Comparison of ENCODE assay signal across 23 mouse cellular contexts in the genomic region with DNA sequence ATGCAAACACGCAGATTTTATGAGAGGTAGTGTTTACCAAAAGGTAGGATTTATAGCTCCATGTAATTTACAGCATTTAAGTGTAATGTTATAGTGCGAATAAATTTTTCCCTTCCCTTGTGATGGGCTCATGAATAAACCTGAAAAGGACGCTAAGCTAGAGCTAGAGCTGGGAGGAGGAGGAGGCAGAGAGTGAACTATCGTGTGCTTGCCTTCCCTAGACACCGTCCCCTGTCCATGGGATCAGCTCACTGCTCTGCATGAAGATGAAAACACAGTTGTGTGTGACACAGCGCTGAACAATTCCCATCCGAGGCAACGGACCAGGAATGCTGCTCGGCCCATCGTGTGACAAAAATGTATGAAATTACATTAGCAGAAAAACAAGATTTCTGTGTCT.
DNase-seq lines count a peak whose midpoint lies in the region; ATAC-seq lines count a peak whose summit lies in the region.
"Had no signal": no experiment of that assay in that cellular context is flagged by ENCODE, and none has a peak within 500 bp of the region (broad histone marks: within the 10 kb centered on the region; RNA-seq: fewer than 3 reads in every experiment).

No protein-coding gene starts in this region.

- WGBS in forebrain, embryonic 13.5 days = 44% methylated on average over 10 of the region's 10 CpGs
- WGBS in forebrain, embryonic 12.5 days = 65% methylated on average over 10 of the region's 10 CpGs
- 35% methylated on average over 10 of the region's 10 CpGs for WGBS in forebrain, embryonic 16.5 days
- 42% methylated on average over 10 of the region's 10 CpGs for WGBS in forebrain, embryonic 15.5 days
- WGBS in limb, embryonic 13.5 days = 67% methylated on average over 10 of the region's 10 CpGs
- WGBS in limb, embryonic 10.5 days = 87% methylated on average over 10 of the region's 10 CpGs
- WGBS in midbrain, embryonic 14.5 days = 49% methylated on average over 10 of the region's 10 CpGs
- 85% methylated on average over 10 of the region's 10 CpGs for WGBS in midbrain, embryonic 10.5 days

- H3K9ac ChIP-seq in forebrain, embryonic 13.5 days = no peak overlapping the region; the same call in 1 of the 2 replicates
- no peak overlapping the region for H3K9ac ChIP-seq in forebrain, embryonic 12.5 days
- H3K9ac ChIP-seq in forebrain, embryonic 16.5 days (replicated peaks; ENCODE audit: low read depth, low read length) = no peak overlapping the region
- no peak overlapping the region for H3K9ac ChIP-seq in forebrain, embryonic 15.5 days (replicated peaks)
- no peak overlapping the region for H3K9ac ChIP-seq in limb, embryonic 13.5 days
- H3K9ac ChIP-seq in midbrain, embryonic 14.5 days (replicated peaks; ENCODE audit: low read length) = no peak overlapping the region
- H3K9ac ChIP-seq: embryonic facial prominence, embryonic 12.5 days had no signal

- H3K4me2 ChIP-seq in forebrain, embryonic 13.5 days = peak overlapping the region; percentile 27; the same call in 1 of the 2 replicates
- H3K4me2 ChIP-seq in forebrain, embryonic 12.5 days = no peak overlapping the region
- no peak overlapping the region for H3K4me2 ChIP-seq in forebrain, embryonic 16.5 days (ENCODE audit: low read length)
- no peak overlapping the region for H3K4me2 ChIP-seq in forebrain, embryonic 15.5 days (replicated peaks)
- H3K4me2 ChIP-seq in limb, embryonic 13.5 days (replicated peaks) = 0 out of 2 replicates have a peak overlapping the region, but pooled peaks have one; percentile 11
- peak overlapping the region; percentile 0; the same call in 1 of the 2 replicates for H3K4me2 ChIP-seq in midbrain, embryonic 14.5 days (ENCODE audit: low read length)
- H3K4me2 ChIP-seq: embryonic facial prominence, embryonic 12.5 days had no signal

- H3K27ac ChIP-seq in forebrain, embryonic 13.5 days = no peak overlapping the region
- H3K27ac ChIP-seq in forebrain, embryonic 12.5 days = no peak overlapping the region
- no peak overlapping the region for H3K27ac ChIP-seq in forebrain, embryonic 16.5 days (ENCODE audit: low read length)
- no peak overlapping the region for H3K27ac ChIP-seq in forebrain, embryonic 15.5 days (replicated peaks)
- no peak overlapping the region for H3K27ac ChIP-seq in limb, embryonic 13.5 days
- no peak overlapping the region for H3K27ac ChIP-seq in limb, embryonic 10.5 days
- no peak overlapping the region for H3K27ac ChIP-seq in midbrain, embryonic 14.5 days (replicated peaks; ENCODE audit: low read depth, low read length)
- H3K27ac ChIP-seq in midbrain, embryonic 10.5 days (replicated peaks) = no peak overlapping the region
- H3K27ac ChIP-seq: embryonic facial prominence, embryonic 10.5 days; embryonic facial prominence, embryonic 12.5 days had no signal

- DNase-seq in limb, embryonic 10.5 days (ENCODE audit: low spot score) = no peak
- no peak for DNase-seq in midbrain, embryonic 14.5 days
- DNase-seq in midbrain, embryonic 10.5 days (ENCODE audit: low spot score) = no peak
- DNase-seq: adrenal gland, adult 2 months; adrenal gland, postnatal 10 days; adrenal gland, postnatal 25 days; B cell, adult 2 months; cerebellum, adult 11-12 months; cerebellum, adult 2 months; cerebellum, adult 9-10 months; cerebellum, postnatal 10 days; cerebellum, postnatal 25 days had no signal

- H3K4me3 ChIP-seq in forebrain, embryonic 13.5 days = no peak overlapping the region
- no peak overlapping the region for H3K4me3 ChIP-seq in forebrain, embryonic 12.5 days (replicated peaks)
- H3K4me3 ChIP-seq in forebrain, embryonic 16.5 days (replicated peaks; ENCODE audit: low read length) = no peak overlapping the region
- H3K4me3 ChIP-seq in forebrain, embryonic 15.5 days = no peak overlapping the region
- no peak overlapping the region for H3K4me3 ChIP-seq in limb, embryonic 13.5 days
- no peak overlapping the region for H3K4me3 ChIP-seq in limb, embryonic 10.5 days
- H3K4me3 ChIP-seq in midbrain, embryonic 14.5 days (replicated peaks; ENCODE audit: low read depth, low read length) = no peak overlapping the region
- no peak overlapping the region for H3K4me3 ChIP-seq in midbrain, embryonic 10.5 days
- H3K4me3 ChIP-seq: embryonic facial prominence, embryonic 10.5 days; embryonic facial prominence, embryonic 12.5 days had no signal

- no peaks in the 10 kb centered on the region for H3K27me3 ChIP-seq in forebrain, embryonic 13.5 days
- peaks cover 6% of the 10 kb centered on the region; the same call in 1 of the 2 replicates for H3K27me3 ChIP-seq in forebrain, embryonic 12.5 days
- H3K27me3 ChIP-seq in forebrain, embryonic 16.5 days (replicated peaks; ENCODE audit: control insufficient read depth, insufficient read depth, low read length) = 0 out of 2 replicates have a peak, but pooled peaks cover 5% of the 10 kb centered on the region
- no peaks in the 10 kb centered on the region; the same call in 1 of the 2 replicates for H3K27me3 ChIP-seq in forebrain, embryonic 15.5 days
- H3K27me3 ChIP-seq in limb, embryonic 13.5 days = no peaks in the 10 kb centered on the region
- H3K27me3 ChIP-seq in limb, embryonic 10.5 days (ENCODE audit: low read depth, poor library complexity, severe bottlenecking) = no peaks in the 10 kb centered on the region
- no peaks in the 10 kb centered on the region for H3K27me3 ChIP-seq in midbrain, embryonic 14.5 days (ENCODE audit: control insufficient read depth, insufficient read depth, low read length)
- no peaks in the 10 kb centered on the region; the same call in 1 of the 2 replicates for H3K27me3 ChIP-seq in midbrain, embryonic 10.5 days (ENCODE audit: low read depth, poor library complexity, severe bottlenecking)
- H3K27me3 ChIP-seq: CH12.LX; embryonic facial prominence, embryonic 12.5 days; Patski had no signal

- ATAC-seq in forebrain, embryonic 13.5 days = peak; percentile 61; the same call in 1 of the 2 replicates
- no peak for ATAC-seq in forebrain, embryonic 12.5 days (ENCODE audit: low FRiP score)
- peak; percentile 33; the same call in 1 of the 2 replicates for ATAC-seq in forebrain, embryonic 16.5 days
- ATAC-seq in forebrain, embryonic 15.5 days (replicated peaks) = no peak
- ATAC-seq in limb, embryonic 13.5 days (ENCODE audit: low FRiP score, low read depth) = no peak
- no peak for ATAC-seq in midbrain, embryonic 14.5 days (ENCODE audit: low FRiP score, low TSS enrichment)
- ATAC-seq: CD4-positive, CD25-positive, alpha-beta regulatory T cell, adult 4 months; Patski had no signal

- no peaks in the 10 kb centered on the region for H3K36me3 ChIP-seq in forebrain, embryonic 13.5 days (ENCODE audit: poor library complexity, severe bottlenecking)
- no peaks in the 10 kb centered on the region for H3K36me3 ChIP-seq in forebrain, embryonic 12.5 days (replicated peaks)
- H3K36me3 ChIP-seq in forebrain, embryonic 16.5 days (ENCODE audit: control insufficient read depth, insufficient read depth) = no peaks in the 10 kb centered on the region
- H3K36me3 ChIP-seq in forebrain, embryonic 15.5 days = no peaks in the 10 kb centered on the region
- no peaks in the 10 kb centered on the region for H3K36me3 ChIP-seq in limb, embryonic 13.5 days
- no peaks in the 10 kb centered on the region for H3K36me3 ChIP-seq in limb, embryonic 10.5 days
- no peaks in the 10 kb centered on the region for H3K36me3 ChIP-seq in midbrain, embryonic 14.5 days (ENCODE audit: control insufficient read depth, insufficient read depth, low read length)
- H3K36me3 ChIP-seq in midbrain, embryonic 10.5 days = no peaks in the 10 kb centered on the region
- H3K36me3 ChIP-seq: embryonic facial prominence, embryonic 10.5 days; embryonic facial prominence, embryonic 12.5 days; G1E had no signal

- peaks cover 20% of the 10 kb centered on the region for H3K4me1 ChIP-seq in forebrain, embryonic 13.5 days
- H3K4me1 ChIP-seq in forebrain, embryonic 12.5 days = peaks cover 9% of the 10 kb centered on the region
- H3K4me1 ChIP-seq in forebrain, embryonic 16.5 days (replicated peaks; ENCODE audit: control insufficient read depth, insufficient read depth, low read length) = peaks cover 14% of the 10 kb centered on the region
- H3K4me1 ChIP-seq in forebrain, embryonic 15.5 days = peaks cover 13% of the 10 kb centered on the region
- H3K4me1 ChIP-seq in limb, embryonic 13.5 days = peaks cover 22% of the 10 kb centered on the region
- no peaks in the 10 kb centered on the region for H3K4me1 ChIP-seq in limb, embryonic 10.5 days
- 0 out of 2 replicates have a peak, but pooled peaks cover 6% of the 10 kb centered on the region for H3K4me1 ChIP-seq in midbrain, embryonic 14.5 days (ENCODE audit: control insufficient read depth, insufficient read depth, low read length)
- 0 out of 2 replicates have a peak, but pooled peaks cover 2% of the 10 kb centered on the region for H3K4me1 ChIP-seq in midbrain, embryonic 10.5 days
- H3K4me1 ChIP-seq: embryonic facial prominence, embryonic 10.5 days; embryonic facial prominence, embryonic 12.5 days had no signal

- no peaks in the 10 kb centered on the region for H3K9me3 ChIP-seq in forebrain, embryonic 13.5 days (replicated peaks)
- no peaks in the 10 kb centered on the region for H3K9me3 ChIP-seq in forebrain, embryonic 12.5 days
- H3K9me3 ChIP-seq in forebrain, embryonic 16.5 days (ENCODE audit: control insufficient read depth, low read length) = no peaks in the 10 kb centered on the region
- no peaks in the 10 kb centered on the region for H3K9me3 ChIP-seq in forebrain, embryonic 15.5 days
- H3K9me3 ChIP-seq in limb, embryonic 13.5 days = no peaks in the 10 kb centered on the region
- no peaks in the 10 kb centered on the region for H3K9me3 ChIP-seq in limb, embryonic 10.5 days (replicated peaks)
- H3K9me3 ChIP-seq in midbrain, embryonic 14.5 days (ENCODE audit: control insufficient read depth, low read length) = no peaks in the 10 kb centered on the region
- no peaks in the 10 kb centered on the region for H3K9me3 ChIP-seq in midbrain, embryonic 10.5 days (replicated peaks)
- H3K9me3 ChIP-seq: embryonic facial prominence, embryonic 10.5 days; embryonic facial prominence, embryonic 12.5 days had no signal

Comparison
In these comparisons a context has a peak if more than half of its experiments do, and no peak if none do; other contexts are left out.
1. ATAC-seq: peak in forebrain, embryonic 13.5 days (single experiment) and forebrain, embryonic 16.5 days (single experiment); none in forebrain, embryonic 12.5 days (single experiment), forebrain, embryonic 15.5 days (single experiment), limb, embryonic 13.5 days (single experiment) and midbrain, embryonic 14.5 days (single experiment).
2. H3K4me2 ChIP-seq: peak in forebrain, embryonic 13.5 days (single experiment), limb, embryonic 13.5 days (single experiment) and midbrain, embryonic 14.5 days (single experiment); none in forebrain, embryonic 12.5 days (single experiment), forebrain, embryonic 16.5 days (single experiment) and forebrain, embryonic 15.5 days (single experiment).